Mouse (Mus musculus) small intestine, adult 2 months (tissue): ENCODE measurements at regions not wholly inside any gene's neighbourhood (a gene's known extent, or its start where the extent isn't known, plus 50 kb on each side); places are given as distances from the start of the nearest gene placed in this dataset.

Experiments used
- CTCF ChIP-seq: fragments of 200-500 bp; IDR thresholded peaks from 2 replicates; pipeline ENCODE4 v1.5.1; 2012; ENCODE audit warnings: low read depth, mild to moderate bottlenecking, control low read depth, inconsistent platforms, low read length, moderate library complexity, mixed read lengths; ENCODE audit not compliant: insufficient replicate concordance, insufficient read length; ENCODE audit errors: extremely low read depth
- POLR2A ChIP-seq: fragments of 200-500 bp; IDR thresholded peaks from 2 replicates; pipeline ENCODE4 v1.6.1; 2012; ENCODE audit warnings: low read depth, mild to moderate bottlenecking, control low read depth, inconsistent platforms, low read length, moderate library complexity

DNA sequence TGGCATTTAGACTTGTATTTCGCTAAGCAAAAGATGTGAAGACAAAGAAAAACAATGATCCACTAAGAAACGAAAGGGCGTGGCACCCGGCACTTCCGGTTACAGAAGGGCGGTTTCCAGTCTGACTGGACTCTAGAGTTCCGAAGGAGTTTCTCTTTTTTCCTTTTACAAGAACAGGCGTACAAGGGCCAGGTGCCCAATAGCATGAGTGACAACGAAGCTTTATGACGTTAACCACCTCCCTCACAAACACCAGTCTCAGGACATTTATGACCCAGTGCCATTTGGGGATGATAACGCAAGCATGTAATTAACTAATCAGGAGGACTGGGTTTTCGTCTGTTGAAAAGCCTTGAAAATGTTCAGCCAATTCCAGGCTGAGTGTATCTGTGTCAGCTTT is 347.9 kb upstream of the Prickle1 start:
- TF ChIP-seq CTCF (no peak), POLR2A (no peak)
